Mouse (Mus musculus): ENCODE measurements around the gene Lat2. TPM values are rescaled to one million over a fixed set of nuclear protein-coding genes. Genes with fewer than 3 reads are reported as not detected.
A peak's percentile ranks its signal among the peaks of the same experiment; 100 is the strongest.

The Lat2 gene
- polyA plus RNA-seq, 1 experiment: 52.2 TPM

GRCm38 (mm10) chr5:134632841-134633240, 18.0 kb upstream of the Lat2 start:
- TF ChIP-seq CTCF (IDR thresholded peaks at IDR 0.05; ENCODE audit: extremely low read depth, insufficient read depth, insufficient read length, insufficient replicate concordance) (no peak), POLR2A (IDR thresholded peaks at IDR 0.05; ENCODE audit: low read depth, low read length) (no peak)
- no peak for DNase-seq (ENCODE audit: low read depth in 1 of 2, low spot score in 2 of 2)
- no peaks in the 10 kb centered on the region for H3K27me3 ChIP-seq (ENCODE audit: control insufficient read depth, insufficient read depth, low read length)
- no peak overlapping the region for H3K27ac ChIP-seq (ENCODE audit: insufficient read depth, low read length)
- no peak overlapping the region for H3K4me3 ChIP-seq (ENCODE audit: extremely low read depth, insufficient read depth, insufficient read length)
- peaks cover 13% of the 10 kb centered on the region for H3K36me3 ChIP-seq (ENCODE audit: control insufficient read depth, insufficient read depth, low read length)
- 67% methylated on average over 2 of the region's 2 CpGs for WGBS
- peaks cover 6% of the 10 kb centered on the region; the same call in 1 of the 2 replicates for H3K4me1 ChIP-seq (ENCODE audit: control insufficient read depth, insufficient read depth, insufficient read length)

GRCm38 (mm10) chr5:134630835-134631234, 16.0 kb upstream of the Lat2 start:
- Histone ChIP-seq H3K27me3 (ENCODE audit: control insufficient read depth, insufficient read depth, low read length) (no peaks in the 10 kb centered on the region), H3K4me3 (ENCODE audit: extremely low read depth, insufficient read depth, insufficient read length) (no peak overlapping the region), H3K27ac (ENCODE audit: insufficient read depth, low read length) (no peak overlapping the region), H3K4me1 (ENCODE audit: control insufficient read depth, insufficient read depth, insufficient read length) (peaks cover 2% of the 10 kb centered on the region; the same call in 1 of the 2 replicates), H3K36me3 (ENCODE audit: control insufficient read depth, insufficient read depth, low read length) (peaks cover 22% of the 10 kb centered on the region)
- TF ChIP-seq CTCF (IDR thresholded peaks at IDR 0.05; ENCODE audit: extremely low read depth, insufficient read depth, insufficient read length, insufficient replicate concordance): no peak
- TF ChIP-seq POLR2A (IDR thresholded peaks at IDR 0.05; ENCODE audit: low read depth, low read length): no peak
- no peak for DNase-seq (ENCODE audit: low read depth in 1 of 2, low spot score in 2 of 2)

GRCm38 (mm10) chr5:134629508-134629907, 14.7 kb upstream of the Lat2 start:
- 78% methylated on average over 4 of the region's 4 CpGs for WGBS
- Histone ChIP-seq H3K36me3 (ENCODE audit: control insufficient read depth, insufficient read depth, low read length) (peaks cover 26% of the 10 kb centered on the region), H3K4me3 (ENCODE audit: extremely low read depth, insufficient read depth, insufficient read length) (no peak overlapping the region), H3K4me1 (ENCODE audit: control insufficient read depth, insufficient read depth, insufficient read length) (peaks cover 2% of the 10 kb centered on the region; the same call in 1 of the 2 replicates), H3K27me3 (ENCODE audit: control insufficient read depth, insufficient read depth, low read length) (no peaks in the 10 kb centered on the region), H3K27ac (ENCODE audit: insufficient read depth, low read length) (no peak overlapping the region)
- TF ChIP-seq POLR2A (IDR thresholded peaks at IDR 0.05; ENCODE audit: low read depth, low read length): no peak
- TF ChIP-seq CTCF (IDR thresholded peaks at IDR 0.05; ENCODE audit: extremely low read depth, insufficient read depth, insufficient read length, insufficient replicate concordance): no peak
- no peak for DNase-seq (ENCODE audit: low read depth in 1 of 2, low spot score in 2 of 2)

- 92% methylated on average over 2 of the region's 2 CpGs for WGBS
- Histone ChIP-seq H3K4me1 (ENCODE audit: control insufficient read depth, insufficient read depth, insufficient read length) (no peaks in the 10 kb centered on the region), H3K27me3 (ENCODE audit: control insufficient read depth, insufficient read depth, low read length) (no peaks in the 10 kb centered on the region), H3K4me3 (ENCODE audit: extremely low read depth, insufficient read depth, insufficient read length) (no peak overlapping the region), H3K36me3 (ENCODE audit: control insufficient read depth, insufficient read depth, low read length) (peaks cover 53% of the 10 kb centered on the region), H3K27ac (ENCODE audit: insufficient read depth, low read length) (no peak overlapping the region)
- TF ChIP-seq CTCF (IDR thresholded peaks at IDR 0.05; ENCODE audit: extremely low read depth, insufficient read depth, insufficient read length, insufficient replicate concordance): no peak
- TF ChIP-seq POLR2A (IDR thresholded peaks at IDR 0.05; ENCODE audit: low read depth, low read length): no peak
- DNase-seq (ENCODE audit: low read depth in 1 of 2, low spot score in 2 of 2): no peak
Measured at GRCm38 (mm10) chr5:134622069-134622468, 7.2 kb upstream of the Lat2 start.

- DNase-seq (ENCODE audit: low read depth in 1 of 2, low spot score in 2 of 2): no peak
- H3K4me3 ChIP-seq (ENCODE audit: extremely low read depth, insufficient read depth, insufficient read length): no peak overlapping the region
- 91% methylated on average over 16 of the region's 16 CpGs for WGBS
- no peak overlapping the region for H3K27ac ChIP-seq (ENCODE audit: insufficient read depth, low read length)
- TF ChIP-seq POLR2A (IDR thresholded peaks at IDR 0.05; ENCODE audit: low read depth, low read length): no peak
- TF ChIP-seq CTCF (IDR thresholded peaks at IDR 0.05; ENCODE audit: extremely low read depth, insufficient read depth, insufficient read length, insufficient replicate concordance): no peak
- H3K36me3 ChIP-seq (ENCODE audit: control insufficient read depth, insufficient read depth, low read length): peaks cover 48% of the 10 kb centered on the region
- H3K4me1 ChIP-seq (ENCODE audit: control insufficient read depth, insufficient read depth, insufficient read length): peaks cover 3% of the 10 kb centered on the region; the same call in 1 of the 2 replicates
- H3K27me3 ChIP-seq (ENCODE audit: control insufficient read depth, insufficient read depth, low read length): no peaks in the 10 kb centered on the region
Measured at GRCm38 (mm10) chr5:134621099-134621640, 6.3 kb upstream of the Lat2 start.

GRCm38 (mm10) chr5:134620457-134620856, 5.6 kb upstream of the Lat2 start:
- Histone ChIP-seq H3K36me3 (ENCODE audit: control insufficient read depth, insufficient read depth, low read length) (peaks cover 45% of the 10 kb centered on the region), H3K4me1 (ENCODE audit: control insufficient read depth, insufficient read depth, insufficient read length) (peaks cover 5% of the 10 kb centered on the region; the same call in 1 of the 2 replicates), H3K4me3 (ENCODE audit: extremely low read depth, insufficient read depth, insufficient read length) (no peak overlapping the region), H3K27me3 (ENCODE audit: control insufficient read depth, insufficient read depth, low read length) (no peaks in the 10 kb centered on the region), H3K27ac (ENCODE audit: insufficient read depth, low read length) (no peak overlapping the region)
- 91% methylated on average over 9 of the region's 9 CpGs for WGBS
- no peak for DNase-seq (ENCODE audit: low read depth in 1 of 2, low spot score in 2 of 2)
- TF ChIP-seq POLR2A (IDR thresholded peaks at IDR 0.05; ENCODE audit: low read depth, low read length): no peak
- TF ChIP-seq CTCF (IDR thresholded peaks at IDR 0.05; ENCODE audit: extremely low read depth, insufficient read depth, insufficient read length, insufficient replicate concordance): no peak

- no peak for TF ChIP-seq POLR2A (IDR thresholded peaks at IDR 0.05; ENCODE audit: low read depth, low read length)
- TF ChIP-seq CTCF (IDR thresholded peaks at IDR 0.05; ENCODE audit: extremely low read depth, insufficient read depth, insufficient read length, insufficient replicate concordance): peak; percentile 92; the same call in 1 of the 2 replicates
- peaks cover 11% of the 10 kb centered on the region; the same call in 1 of the 2 replicates for H3K4me1 ChIP-seq (ENCODE audit: control insufficient read depth, insufficient read depth, insufficient read length)
- H3K4me3 ChIP-seq (ENCODE audit: extremely low read depth, insufficient read depth, insufficient read length): no peak overlapping the region
- 37% methylated on average over 3 of the region's 3 CpGs for WGBS
- no peaks in the 10 kb centered on the region for H3K27me3 ChIP-seq (ENCODE audit: control insufficient read depth, insufficient read depth, low read length)
- DNase-seq (ENCODE audit: low read depth in 1 of 2, low spot score in 2 of 2): peak in 1 of 2 experiments; percentile 76
- no peak overlapping the region for H3K27ac ChIP-seq (ENCODE audit: insufficient read depth, low read length)
- H3K36me3 ChIP-seq (ENCODE audit: control insufficient read depth, insufficient read depth, low read length): peaks cover 22% of the 10 kb centered on the region
Measured at GRCm38 (mm10) chr5:134617071-134617470, 2.2 kb upstream of the Lat2 start.
